ENCODE assay signal across 7 mouse cellular contexts in genomic region chr2:10098598-10099215, GRCm38 (mm10). TPM values are rescaled to one million over a fixed set of nuclear protein-coding genes. Genes with fewer than 3 reads are reported as not detected.
DNase-seq lines count a peak whose midpoint lies in the region; ATAC-seq and TF ChIP-seq lines count a peak whose summit lies in the region.

No protein-coding gene starts in this region.

- no peaks in the 10 kb centered on the region for H3K36me3 ChIP-seq in midbrain, embryonic 11.5 days (ENCODE audit: control insufficient read depth, insufficient read depth, low read length)
- H3K36me3 ChIP-seq in midbrain, embryonic 15.5 days (replicated peaks), result no peaks in the 10 kb centered on the region
- H3K36me3 ChIP-seq in hindbrain, embryonic 14.5 days (replicated peaks; ENCODE audit: control insufficient read depth, insufficient read depth), result peaks cover 10% of the 10 kb centered on the region

- no peak overlapping the region for H3K4me3 ChIP-seq in midbrain, embryonic 11.5 days (ENCODE audit: low read depth, low read length)
- no peak overlapping the region for H3K4me3 ChIP-seq in midbrain, embryonic 15.5 days
- no peak overlapping the region for H3K4me3 ChIP-seq in hindbrain, embryonic 14.5 days (replicated peaks; ENCODE audit: low read length)
- no peak overlapping the region for H3K4me3 ChIP-seq in lung, adult 2 months (replicated peaks; ENCODE audit: extremely low read depth, low read depth, low read length)

- 34% methylated on average over 9 of the region's 9 CpGs for WGBS in midbrain, embryonic 11.5 days
- WGBS in midbrain, embryonic 15.5 days, result 37% methylated on average over 9 of the region's 9 CpGs
- WGBS in hindbrain, embryonic 14.5 days, result 42% methylated on average over 9 of the region's 9 CpGs
- WGBS in lung, adult 2 months, result 31% methylated on average over 9 of the region's 9 CpGs

- peak; percentile 94 for DNase-seq in midbrain, embryonic 11.5 days (ENCODE audit: low spot score, missing footprints)
- DNase-seq in R1 (ENCODE audit: low read depth, low spot score), result peak; percentile 55
- DNase-seq in cerebellum, postnatal 36 days, result peak; percentile 42 to 61
- DNase-seq in hindbrain, embryonic 14.5 days (ENCODE audit: low spot score), result peak; percentile 84
- DNase-seq in lung, adult 2 months, result peak; percentile 38
- DNase-seq in right cerebral cortex, postnatal 25 days, result peak; percentile 35

- TF ChIP-seq POLR2A in lung, adult 2 months (IDR thresholded peaks at IDR 0.05; ENCODE audit: borderline replicate concordance, extremely low read depth, low read depth, low read length), result no peak

- peak; percentile 33; the same call in 1 of the 2 replicates for TF ChIP-seq CTCF in lung, adult 2 months (IDR thresholded peaks at IDR 0.05; ENCODE audit: insufficient read depth, low read length)

- H3K9me3 ChIP-seq in midbrain, embryonic 11.5 days (ENCODE audit: control insufficient read depth, low read length), result no peaks in the 10 kb centered on the region
- no peaks in the 10 kb centered on the region for H3K9me3 ChIP-seq in midbrain, embryonic 15.5 days
- H3K9me3 ChIP-seq in hindbrain, embryonic 14.5 days (ENCODE audit: control insufficient read depth, low read length), result no peaks in the 10 kb centered on the region

- H3K27me3 ChIP-seq in midbrain, embryonic 11.5 days (ENCODE audit: control insufficient read depth, insufficient read depth, low read length), result no peaks in the 10 kb centered on the region
- no peaks in the 10 kb centered on the region for H3K27me3 ChIP-seq in midbrain, embryonic 15.5 days (replicated peaks)
- H3K27me3 ChIP-seq in hindbrain, embryonic 14.5 days (ENCODE audit: control insufficient read depth, insufficient read depth, low read length), result no peaks in the 10 kb centered on the region

- no peak overlapping the region for H3K27ac ChIP-seq in midbrain, embryonic 11.5 days (ENCODE audit: low read depth, low read length)
- no peak overlapping the region for H3K27ac ChIP-seq in midbrain, embryonic 15.5 days
- H3K27ac ChIP-seq in hindbrain, embryonic 14.5 days, result no peak overlapping the region

- H3K9ac ChIP-seq in midbrain, embryonic 11.5 days (ENCODE audit: low read length), result no peak overlapping the region
- H3K9ac ChIP-seq in midbrain, embryonic 15.5 days, result no peak overlapping the region
- no peak overlapping the region for H3K9ac ChIP-seq in hindbrain, embryonic 14.5 days

- no peak overlapping the region for H3K4me2 ChIP-seq in midbrain, embryonic 11.5 days
- no peak overlapping the region for H3K4me2 ChIP-seq in midbrain, embryonic 15.5 days
- no peak overlapping the region for H3K4me2 ChIP-seq in hindbrain, embryonic 14.5 days (replicated peaks)

- H3K4me1 ChIP-seq in midbrain, embryonic 11.5 days (ENCODE audit: control insufficient read depth, insufficient read depth, low read length), result no peaks in the 10 kb centered on the region
- no peaks in the 10 kb centered on the region for H3K4me1 ChIP-seq in midbrain, embryonic 15.5 days
- no peaks in the 10 kb centered on the region for H3K4me1 ChIP-seq in hindbrain, embryonic 14.5 days (replicated peaks; ENCODE audit: control insufficient read depth, insufficient read depth, low read length)
- H3K4me1 ChIP-seq in lung, adult 2 months (ENCODE audit: control insufficient read depth, insufficient read depth, low read length), result no peaks in the 10 kb centered on the region

- ATAC-seq in midbrain, embryonic 11.5 days (ENCODE audit: low FRiP score), result 0 out of 2 replicates have a peak, but pooled peaks have one; percentile 22
- ATAC-seq in midbrain, embryonic 15.5 days (replicated peaks), result no peak
- ATAC-seq in hindbrain, embryonic 14.5 days (ENCODE audit: low FRiP score), result no peak

RNA-seq across cellular contexts. Expression of gene Kin, which starts 18.3 kb away (rescaled TPM):
- 42.5 and 45.0 TPM in 2 replicates for polyA plus RNA-seq in midbrain, embryonic 11.5 days (2014; fragmentation: Nextera tagmentation; extraction: Ambion mirVana)
- 32.1 and 32.7 TPM in 2 replicates for polyA plus RNA-seq in midbrain, embryonic 15.5 days (2015; fragmentation: Nextera tagmentation; extraction: Ambion mirVana)
- 26.5 and 29.1 TPM in 2 replicates for polyA plus RNA-seq in hindbrain, embryonic 14.5 days (2014; fragmentation: Nextera tagmentation; extraction: Ambion mirVana)
- polyA plus RNA-seq in lung, adult 2 months (2012; rRNA removed), result 1.7 TPM in 2 replicates

RNA-seq across cellular contexts. Expression of gene Atp5c1, which starts 18.4 kb away (rescaled TPM):
- 532 and 553 TPM in 2 replicates for polyA plus RNA-seq in midbrain, embryonic 11.5 days (2014; fragmentation: Nextera tagmentation; extraction: Ambion mirVana)
- polyA plus RNA-seq in midbrain, embryonic 15.5 days (2015; fragmentation: Nextera tagmentation; extraction: Ambion mirVana), result 513 and 528 TPM in 2 replicates
- polyA plus RNA-seq in hindbrain, embryonic 14.5 days (2014; fragmentation: Nextera tagmentation; extraction: Ambion mirVana), result 649 and 654 TPM in 2 replicates
- 125 and 180 TPM in 2 replicates for polyA plus RNA-seq in lung, adult 2 months (2012; rRNA removed)

RNA-seq across cellular contexts. Expression of gene Itih2, which starts 32.5 kb away (rescaled TPM):
- polyA plus RNA-seq in midbrain, embryonic 11.5 days (2014; fragmentation: Nextera tagmentation; extraction: Ambion mirVana), result 0.06 and 0.12 TPM in 2 replicates
- polyA plus RNA-seq in midbrain, embryonic 15.5 days (2015; fragmentation: Nextera tagmentation; extraction: Ambion mirVana), result 3.8 and 4.2 TPM in 2 replicates
- 3.4 and 4.1 TPM in 2 replicates for polyA plus RNA-seq in hindbrain, embryonic 14.5 days (2014; fragmentation: Nextera tagmentation; extraction: Ambion mirVana)
- 1.4 and 2.6 TPM in 2 replicates for polyA plus RNA-seq in lung, adult 2 months (2012; rRNA removed)

RNA-seq across cellular contexts. Expression of gene Taf3, which starts 50.3 kb away (rescaled TPM):
- 17.0 and 17.7 TPM in 2 replicates for polyA plus RNA-seq in midbrain, embryonic 11.5 days (2014; fragmentation: Nextera tagmentation; extraction: Ambion mirVana)
- 14.2 and 14.8 TPM in 2 replicates for polyA plus RNA-seq in midbrain, embryonic 15.5 days (2015; fragmentation: Nextera tagmentation; extraction: Ambion mirVana)
- 12.6 and 13.1 TPM in 2 replicates for polyA plus RNA-seq in hindbrain, embryonic 14.5 days (2014; fragmentation: Nextera tagmentation; extraction: Ambion mirVana)
- 5.8 and 8.7 TPM in 2 replicates for polyA plus RNA-seq in lung, adult 2 months (2012; rRNA removed)

RNA-seq across cellular contexts. Expression of gene Itih5, which starts 54.7 kb away (rescaled TPM):
- polyA plus RNA-seq in midbrain, embryonic 11.5 days (2014; fragmentation: Nextera tagmentation; extraction: Ambion mirVana), result 7.4 and 7.6 TPM in 2 replicates
- polyA plus RNA-seq in midbrain, embryonic 15.5 days (2015; fragmentation: Nextera tagmentation; extraction: Ambion mirVana), result 7.3 and 9.2 TPM in 2 replicates
- 10.4 and 10.9 TPM in 2 replicates for polyA plus RNA-seq in hindbrain, embryonic 14.5 days (2014; fragmentation: Nextera tagmentation; extraction: Ambion mirVana)
- 3.4 and 4.8 TPM in 2 replicates for polyA plus RNA-seq in lung, adult 2 months (2012; rRNA removed)

Comparison
In these comparisons a context has a peak if more than half of its experiments do, and no peak if none do; other contexts are left out.
1. DNase-seq: peak in every context shown above with its lines; median percentile 94 in midbrain, embryonic 11.5 days; 84 in hindbrain, embryonic 14.5 days; 55 in R1; 52 in cerebellum, postnatal 36 days; 38 in lung, adult 2 months; 35 in right cerebral cortex, postnatal 25 days.
2. RNA of gene Kin, which starts 18.3 kb away (polyA plus RNA-seq): 42.5 to 45.0 TPM in midbrain, embryonic 11.5 days, 32.1 to 32.7 TPM in midbrain, embryonic 15.5 days and 26.5 to 29.1 TPM in hindbrain, embryonic 14.5 days; 1.7 TPM in lung, adult 2 months; every median in the first group is over 10 times any median in the second.